Mouse (Mus musculus): ENCODE measurements around the gene Gm5039. TPM values are rescaled to one million over a fixed set of nuclear protein-coding genes. Genes with fewer than 3 reads are reported as not detected.
"Not testable (repeated sequence)": the region's sequence is repeated elsewhere in the genome, so short reads cannot be mapped to it uniquely, and the experiment has no call there.

Gm5039 gene
- not detected for total RNA-seq (2021)
- long read RNA-seq, experiment 1 = 0 reads
- long read RNA-seq, experiment 2 = 0 reads

DNA sequence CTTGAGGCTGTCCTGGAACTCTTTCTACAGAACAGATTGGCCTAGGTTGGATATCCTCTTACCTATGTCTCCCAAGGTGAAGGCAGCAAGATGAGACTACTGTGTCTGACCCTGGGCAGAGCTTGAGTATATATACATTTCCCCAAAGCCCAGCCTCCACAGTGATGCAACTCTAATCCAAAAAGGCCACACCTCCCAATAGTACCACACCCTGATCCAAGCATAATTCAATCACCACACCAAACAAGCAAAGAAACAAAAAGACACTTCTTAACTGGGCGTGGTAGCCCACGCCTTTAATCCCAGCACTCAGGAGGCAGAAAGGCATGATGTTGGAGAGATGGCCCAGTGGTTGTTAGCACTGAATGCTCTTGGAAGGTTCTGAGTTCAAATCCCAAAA is at the start of gene Gm5039:
TSS of gene Gm5039 (minus strand) at position 101 of the 400 bp plus-strand sequence.
- not testable (repeated sequence) for DNase-seq

- DNase-seq = no peak
Observed at GRCm38 (mm10) chr12:88372018-88372417, 48.2 kb upstream of the Gm5039 start.

- DNase-seq = not testable (repeated sequence)
Observed at GRCm38 (mm10) chr12:88370321-88370720, 46.5 kb upstream of the Gm5039 start.

DNA sequence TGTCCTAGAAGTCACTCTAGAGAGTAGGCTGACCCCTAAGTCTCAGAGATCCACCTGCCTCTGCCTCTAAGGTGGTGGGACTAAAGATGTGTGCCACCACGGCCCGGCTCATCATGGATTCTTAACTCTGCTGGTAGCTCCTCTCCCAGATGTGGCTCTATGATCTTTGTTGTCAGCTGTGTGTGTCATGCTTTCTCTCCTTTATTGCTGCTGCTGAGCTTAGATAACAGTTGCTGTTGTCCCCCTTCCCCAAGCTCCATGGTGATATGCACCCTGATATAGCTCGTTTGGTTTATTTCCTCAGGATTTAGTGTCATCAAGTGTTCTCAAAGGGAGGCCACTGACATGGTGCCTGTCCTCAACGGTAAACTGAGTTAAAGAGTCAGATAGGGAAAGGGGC is 45.9 kb upstream of the Gm5039 start:
- not testable (repeated sequence) for DNase-seq

DNA sequence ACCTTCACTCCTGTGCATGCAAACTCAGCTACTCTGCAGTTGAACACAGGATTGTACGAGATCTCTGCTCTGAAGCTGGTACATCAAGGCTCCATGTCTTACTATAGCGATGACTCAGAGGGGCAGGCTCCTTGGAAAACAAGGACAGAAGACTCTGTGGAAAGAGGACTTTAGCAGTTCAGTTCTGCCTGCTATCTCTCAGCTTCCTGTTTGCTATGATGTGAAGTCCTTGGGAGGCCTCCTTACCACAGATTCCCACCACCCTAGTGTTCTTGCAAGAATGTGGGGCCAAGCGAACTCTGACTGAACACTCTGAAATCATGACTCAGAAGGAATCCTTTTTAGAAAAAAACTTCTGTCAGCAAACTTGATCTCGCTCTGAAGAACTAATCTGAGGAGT is 44.8 kb upstream of the Gm5039 start:
- DNase-seq = no peak

DNA sequence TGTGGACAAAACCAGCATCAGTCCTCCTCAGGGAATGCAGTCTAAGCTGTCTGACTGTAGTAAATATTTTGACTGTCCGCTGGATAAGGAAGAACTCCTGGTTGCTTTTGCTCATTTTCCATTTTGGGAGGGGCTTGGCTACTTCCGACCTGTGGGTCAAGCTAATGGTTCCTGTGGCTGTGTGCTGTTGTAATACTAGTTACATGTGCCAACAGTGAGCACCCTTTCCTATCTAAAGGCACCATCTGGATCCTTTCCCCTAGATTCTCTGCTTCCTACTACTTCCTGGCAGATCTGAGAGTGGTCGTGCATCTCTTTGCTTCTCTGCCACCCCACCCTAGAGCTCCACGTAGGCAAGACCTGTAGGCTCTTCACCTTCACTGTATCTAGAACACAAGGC is 43.8 kb upstream of the Gm5039 start:
- DNase-seq = no peak

DNA sequence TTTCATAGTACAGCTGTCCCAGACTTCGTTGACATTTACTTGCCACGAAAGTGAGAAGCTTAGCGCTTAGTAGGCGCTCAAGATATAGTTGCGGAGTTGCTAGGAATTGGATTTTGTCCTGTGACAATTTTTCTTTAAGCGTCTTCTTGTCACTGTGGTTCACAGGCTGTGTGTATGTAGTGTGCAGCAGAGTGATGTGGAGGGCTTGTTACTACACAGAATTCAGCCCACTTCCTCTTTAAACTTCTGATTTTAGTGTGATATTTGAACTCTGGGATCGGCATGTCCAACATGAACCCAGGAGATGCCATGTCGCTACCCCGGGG is 37.3 kb upstream of the Gm5039 start:
- no peak for DNase-seq

DNA sequence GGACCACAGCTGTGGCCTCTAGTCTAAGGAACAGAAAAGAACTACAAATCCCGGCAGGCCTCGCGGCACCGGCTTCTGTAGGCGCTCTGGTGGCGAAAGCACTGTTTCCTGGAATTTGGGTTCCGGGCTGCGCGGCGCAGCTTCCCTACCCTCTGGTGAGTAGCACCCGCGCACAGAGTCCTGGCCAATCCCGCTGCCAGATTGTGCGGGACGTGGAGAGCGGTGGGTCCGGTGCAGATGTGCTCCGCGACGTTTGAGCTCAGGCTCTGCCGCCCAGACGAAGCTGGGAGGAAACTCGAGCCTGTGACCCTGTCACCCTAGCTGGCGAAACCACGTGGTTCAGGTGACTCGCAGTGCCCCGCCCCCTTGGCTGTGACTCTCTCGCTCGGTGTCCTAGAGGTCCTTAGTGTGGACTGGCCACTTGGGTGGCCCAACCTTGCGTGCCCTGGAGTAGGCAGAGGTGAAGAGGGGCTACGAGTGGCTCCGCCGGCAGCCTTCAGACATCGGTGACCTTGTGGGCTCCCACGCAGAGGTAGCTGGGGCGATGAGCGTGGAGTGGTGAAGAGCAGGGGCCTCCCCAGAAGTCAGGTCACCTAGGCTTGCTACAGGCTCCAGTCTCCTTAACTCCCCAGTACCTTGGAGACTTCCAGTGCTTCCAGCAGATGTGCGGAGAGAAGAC is 36.8 kb upstream of the Gm5039 start, which contains the start of gene Adck1:
TSS of gene Adck1 (plus strand) at position 114 of the 679 bp plus-strand sequence.
- peak; percentile 92 for DNase-seq

DNA sequence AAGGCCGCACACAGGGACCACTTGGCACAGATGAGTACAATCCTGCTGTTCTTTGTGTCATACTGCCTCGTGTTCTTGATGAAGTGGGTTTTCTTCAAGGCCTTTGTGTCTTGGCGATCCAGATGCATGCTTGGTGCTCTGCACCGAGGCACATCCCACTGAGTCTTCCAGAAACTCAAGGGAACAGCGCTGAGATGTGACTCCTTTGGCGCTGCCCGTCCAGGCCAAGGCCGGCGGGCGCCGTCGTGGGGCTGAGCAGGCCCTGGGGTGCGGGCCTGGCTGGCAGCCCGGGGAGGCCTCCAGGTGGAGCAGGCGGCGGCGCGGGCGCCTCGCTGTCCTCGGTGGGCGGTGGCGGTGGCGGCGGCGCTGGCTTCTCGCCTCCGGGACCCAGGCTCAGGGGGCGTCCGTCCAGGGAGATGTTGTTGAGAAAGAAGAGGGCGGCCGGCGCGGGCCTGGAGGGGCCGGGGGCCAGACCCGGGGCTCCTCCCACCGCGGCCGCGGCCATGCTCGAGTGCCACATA is 30.4 kb upstream of the Gm5039 start:
- peak; percentile 13 for DNase-seq

- not testable (repeated sequence) for DNase-seq
Observed at GRCm38 (mm10) chr12:88341286-88341685, 17.5 kb upstream of the Gm5039 start.

- not testable (repeated sequence) for DNase-seq
Observed at GRCm38 (mm10) chr12:88336662-88337413, 13.0 kb upstream of the Gm5039 start.

GRCm38 (mm10) chr12:88314556-88314955 is 9.3 kb downstream of the Gm5039 start:
- no peak for DNase-seq

DNA sequence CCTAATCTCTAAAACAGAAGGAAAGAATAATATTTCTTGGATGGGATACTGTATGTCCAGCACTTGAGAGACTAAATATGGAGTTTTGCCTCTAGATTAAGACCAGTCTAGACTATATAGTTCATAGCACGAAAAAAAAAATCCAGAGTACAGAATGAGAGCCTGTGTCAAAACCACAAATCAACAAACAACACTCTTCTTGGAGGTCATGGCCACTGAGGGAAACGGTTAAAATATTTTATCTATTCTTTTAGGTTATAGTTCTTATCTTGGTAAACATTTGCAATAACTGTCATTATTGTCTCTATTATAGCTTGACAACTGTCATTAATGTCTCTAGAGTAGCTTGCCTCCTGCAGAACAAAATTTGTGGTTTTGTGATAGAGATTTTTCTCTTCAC is 26.7 kb downstream of the Gm5039 start:
- DNase-seq = not testable (repeated sequence)

DNA sequence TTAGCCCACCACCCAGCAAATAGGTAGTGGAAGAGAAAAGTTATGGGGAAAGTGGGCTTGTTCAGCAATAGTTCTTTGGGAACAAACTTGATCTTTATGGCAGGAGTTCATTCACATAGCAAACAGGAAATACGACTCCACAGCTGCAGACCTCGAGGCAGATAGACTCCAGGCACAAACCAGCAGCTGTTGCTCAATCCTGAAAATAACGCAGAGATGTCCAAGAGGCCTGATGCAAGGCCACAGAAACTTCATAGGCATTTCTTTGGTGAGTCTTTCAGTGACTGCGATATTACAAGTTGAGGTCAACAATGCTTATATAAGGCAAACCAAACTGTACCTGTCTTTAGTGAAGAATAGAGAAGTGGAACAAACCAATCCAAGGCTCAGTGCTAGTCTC is 30.7 kb downstream of the Gm5039 start:
- DNase-seq = not testable (repeated sequence)

DNA sequence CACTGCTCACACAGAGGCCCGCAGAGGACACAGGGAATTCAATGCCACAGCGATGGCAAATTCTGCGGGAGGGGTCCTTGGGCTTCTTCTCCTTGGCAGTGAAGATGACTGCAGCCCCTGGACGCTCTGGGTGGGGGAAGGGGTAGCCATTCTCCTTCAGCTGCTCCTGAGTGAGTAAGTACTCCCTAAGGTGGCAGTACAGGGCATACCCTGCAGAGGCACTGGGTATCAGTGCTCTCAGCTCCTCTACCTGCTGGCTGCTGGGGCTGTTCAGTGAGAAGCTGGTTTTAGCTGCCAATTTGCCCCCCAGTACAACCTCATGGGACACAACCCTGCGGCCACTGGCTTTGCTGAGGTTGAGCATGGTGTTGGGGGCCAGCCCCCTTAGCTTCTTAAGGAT is 38.6 kb downstream of the Gm5039 start:
- DNase-seq = not testable (repeated sequence)

- DNase-seq = not testable (repeated sequence)
Observed at GRCm38 (mm10) chr12:88274400-88274799, 49.4 kb downstream of the Gm5039 start, which contains the start of gene Gm5662. Gene Gm5662, minus strand, starts transcription at chr12:88274500.

Other genes with a start within 250 kb of the Gm5039 start
- gene Gm16368, start 240.3 kb downstream of the Gm5039 start, total RNA-seq (2021) = not detected
- gene Gm10436, start 141.9 kb downstream of the Gm5039 start, total RNA-seq (2021) = not detected
- not detected for gene Gm8332, start 73.9 kb downstream of the Gm5039 start, total RNA-seq (2021)
- not detected for gene Gm5662, start 49.5 kb downstream of the Gm5039 start, total RNA-seq (2021)
- 10 to 100 TPM; 23.3 to 27.9 TPM for gene Adck1, start 36.5 kb upstream of the Gm5039 start, total RNA-seq (2021)

Measured in adrenal gland, postnatal 10 days (tissue).